Mouse (Mus musculus) midbrain, embryonic 11.5 days (tissue): ENCODE data around the gene Josd1. TPM values are rescaled to one million over a fixed set of nuclear protein-coding genes. Genes with fewer than 3 reads are reported as not detected.

Source experiments
- ATAC-seq: fragments of 200-750 bp; cut with Nextera tagmentation; 2 replicates; pipeline ENCODE4 v1.8.0; 2017; ENCODE audit warnings: moderate TSS enrichment, moderate library complexity; ENCODE audit not compliant: low FRiP score
- DNase-seq: peaks from one replicate; pipeline ENCODE4 v3.0.0; 2015; ENCODE audit warnings: low spot score; ENCODE audit errors: missing footprints
- H3K27ac ChIP-seq: fragments of 300-500 bp; sonication (generic); 2 replicates; pipeline ENCODE4 v1.5.1; 2014; ENCODE audit warnings: low read depth, low read length
- H3K27me3 ChIP-seq: fragments of 300-500 bp; sonication (generic); 2 replicates; pipeline ENCODE4 v1.6.1; 2014; ENCODE audit warnings: mild to moderate bottlenecking, low read length, moderate library complexity, mixed read lengths; ENCODE audit not compliant: control insufficient read depth, insufficient read depth
- H3K36me3 ChIP-seq: fragments of 300-500 bp; sonication (generic); 2 replicates; pipeline ENCODE4 v1.6.1; 2014; ENCODE audit warnings: mild to moderate bottlenecking, low read length, moderate library complexity, mixed read lengths; ENCODE audit not compliant: control insufficient read depth, insufficient read depth
- H3K4me1 ChIP-seq: fragments of 300-500 bp; sonication (generic); 2 replicates; pipeline ENCODE4 v1.6.1; 2014; ENCODE audit warnings: low read length; ENCODE audit not compliant: control insufficient read depth, insufficient read depth
- H3K4me2 ChIP-seq: fragments of 300-500 bp; sonication (generic); 2 replicates; pipeline ENCODE4 v1.6.1; 2014; ENCODE audit warnings: mild to moderate bottlenecking, moderate library complexity
- H3K4me3 ChIP-seq: fragments of 300-500 bp; sonication (generic); 2 replicates; pipeline ENCODE4 v1.5.1; 2014; ENCODE audit warnings: low read depth, low read length
- H3K9ac ChIP-seq: fragments of 300-500 bp; sonication (generic); 2 replicates; pipeline ENCODE4 v1.6.1; 2014; ENCODE audit warnings: low read length
- H3K9me3 ChIP-seq: fragments of 300-500 bp; sonication (generic); 2 replicates; pipeline ENCODE4 v1.6.1; 2016; ENCODE audit warnings: low read length; ENCODE audit not compliant: control insufficient read depth
- WGBS: fragments of 180-500 bp; shearing (Covaris S2); extraction: QIAGEN DNeasy Blood & Tissue Kit; methylation state at CpG from one replicate; pipeline ENCODE4 v1.1.7; 2014; 5-methylcytosine and 5-hydroxymethylcytosine counted together
- polyA plus RNA-seq: library from polyadenylated mRNA; unstranded; fragments of >200 nt; fragmentation: Nextera tagmentation; extraction: Ambion mirVana; gene quantifications from 2 replicates; pipeline ENCODE4 v1.2.1, GENCODE M21; 2014

Josd1 gene
- polyA plus RNA-seq, result 12.9 and 14.0 TPM in 2 replicates

DNA sequence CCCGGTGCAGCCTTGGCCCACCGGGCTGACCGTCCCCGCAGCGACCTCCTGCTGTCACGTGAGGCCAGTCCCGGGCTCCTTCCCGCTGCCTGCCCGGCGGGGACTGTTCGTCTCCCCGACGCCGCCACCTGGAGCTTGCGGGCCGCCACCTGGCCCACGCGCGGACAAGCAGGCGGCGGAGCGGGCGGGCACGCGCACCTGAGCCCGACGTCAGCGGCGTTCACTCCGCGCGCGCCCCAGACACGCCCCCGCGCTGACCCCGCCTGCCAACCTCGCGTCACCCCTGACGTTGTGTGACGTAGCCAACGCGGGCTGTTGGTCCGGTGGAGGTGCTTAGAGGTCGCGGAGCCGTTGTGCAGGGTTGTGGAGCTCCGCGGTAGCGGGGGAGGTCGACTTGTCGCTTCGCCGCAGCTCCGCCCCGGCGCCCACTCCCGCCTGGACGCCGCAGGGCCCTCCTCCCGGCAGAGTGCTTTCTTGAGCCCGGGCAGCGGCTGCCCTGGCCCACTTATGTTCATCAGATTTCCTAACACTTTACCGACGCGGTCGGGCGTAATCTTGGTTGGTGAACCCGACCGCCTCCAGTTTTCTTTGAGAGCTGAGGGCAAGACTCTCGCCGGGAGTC is at the start of gene Josd1:
Josd1 (minus strand) TSS at position 274 of the 622 bp plus-strand sequence.
- Histone ChIP-seq H3K4me3 (peak within 1 kb of the TSS; percentile 79), H3K27ac (peak within 1 kb of the TSS; percentile 85), H3K4me1 (peaks cover 40% of the 10 kb centered on the region), H3K9ac (peak within 1 kb of the TSS; percentile 84), H3K4me2 (peak within 1 kb of the TSS; percentile 66), H3K36me3 (no peaks in the 10 kb centered on the region), H3K27me3 (no peaks in the 10 kb centered on the region), H3K9me3 (no peaks in the 10 kb centered on the region)
- DNase-seq (peak; percentile 100), ATAC-seq (peak; percentile 61)
- under 1% methylated on average over 63 of the region's 72 CpGs for WGBS

DNA sequence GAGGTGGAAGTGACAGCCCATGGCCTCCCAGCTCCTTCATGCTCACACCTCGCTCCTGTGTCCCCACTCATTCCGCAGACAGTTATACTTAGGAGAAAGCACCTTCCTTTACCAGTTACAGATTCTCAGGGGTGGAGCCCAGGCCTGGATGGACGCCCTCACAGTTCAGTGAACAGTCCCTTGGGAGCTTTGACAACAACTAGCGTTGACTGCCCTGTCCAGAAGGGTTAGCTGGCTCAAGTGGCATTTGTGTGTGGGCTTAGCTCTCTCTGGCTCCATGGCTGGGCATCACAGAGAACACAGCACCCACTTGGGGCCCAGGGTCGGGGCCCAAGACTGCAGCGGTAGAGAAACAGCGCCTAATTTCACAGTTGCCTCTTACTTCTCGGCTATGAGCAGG is 46.6 kb upstream of the Josd1 start:
- H3K9me3 ChIP-seq, result no peaks in the 10 kb centered on the region
- H3K36me3 ChIP-seq, result peaks cover 10% of the 10 kb centered on the region
- no peak overlapping the region for H3K4me3 ChIP-seq
- ATAC-seq, result no peak
- no peak overlapping the region for H3K4me2 ChIP-seq
- H3K9ac ChIP-seq, result no peak overlapping the region
- no peak overlapping the region for H3K27ac ChIP-seq
- H3K4me1 ChIP-seq, result no peaks in the 10 kb centered on the region
- WGBS, result 87% methylated on average over 8 of the region's 8 CpGs
- H3K27me3 ChIP-seq, result no peaks in the 10 kb centered on the region
- DNase-seq, result no peak

DNA sequence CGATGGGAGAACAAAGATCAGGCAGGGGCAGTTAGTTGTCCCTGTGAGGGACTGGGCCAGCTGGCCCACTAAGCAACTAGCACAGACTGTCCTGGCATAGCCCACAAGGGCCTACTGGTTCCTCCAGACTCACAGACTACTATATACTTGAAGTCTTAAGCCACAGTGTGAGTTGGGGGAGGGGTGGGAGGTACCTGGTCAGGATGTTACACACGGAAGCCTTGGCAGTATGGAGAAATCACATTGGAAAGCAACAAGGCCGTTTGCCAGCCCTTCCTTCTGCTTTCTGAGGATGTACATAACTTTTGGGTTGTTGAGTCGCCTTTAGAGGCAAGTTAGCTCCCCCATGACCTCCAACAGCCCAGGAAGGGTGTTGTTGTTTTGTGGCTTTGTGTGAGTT is 45.9 kb upstream of the Josd1 start:
- Histone ChIP-seq H3K4me2 (no peak overlapping the region), H3K4me3 (no peak overlapping the region), H3K9me3 (no peaks in the 10 kb centered on the region), H3K9ac (no peak overlapping the region), H3K36me3 (peaks cover 7% of the 10 kb centered on the region), H3K27ac (no peak overlapping the region), H3K27me3 (no peaks in the 10 kb centered on the region), H3K4me1 (no peaks in the 10 kb centered on the region)
- DNase-seq, result no peak
- ATAC-seq, result no peak
- whole genome bisulfite sequencing, result 80% methylated on average over 4 of the region's 4 CpGs

DNA sequence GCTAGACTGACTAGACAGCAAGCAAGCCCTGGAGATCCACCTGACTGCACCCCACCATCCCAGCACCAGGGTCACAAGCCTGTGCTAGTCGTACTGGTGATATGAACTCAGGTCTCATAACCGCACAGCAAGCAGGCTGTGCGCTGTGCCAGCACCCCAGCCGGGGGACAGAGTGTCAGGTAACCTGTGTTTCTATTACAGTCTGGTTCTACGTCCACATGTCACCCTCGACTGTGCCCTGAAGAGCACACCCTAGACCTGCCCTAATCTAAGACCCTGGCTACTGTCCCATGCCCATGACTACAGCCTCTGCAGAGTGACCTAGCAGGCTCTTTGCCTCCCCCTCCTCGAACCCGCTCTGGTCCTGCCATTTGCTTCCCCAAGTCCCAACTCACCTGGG is 45.5 kb upstream of the Josd1 start:
- Histone ChIP-seq H3K9ac (no peak overlapping the region), H3K27ac (no peak overlapping the region), H3K36me3 (peaks cover 5% of the 10 kb centered on the region; the same call in 1 of the 2 replicates), H3K4me1 (no peaks in the 10 kb centered on the region), H3K27me3 (no peaks in the 10 kb centered on the region), H3K9me3 (no peaks in the 10 kb centered on the region), H3K4me2 (no peak overlapping the region), H3K4me3 (no peak overlapping the region)
- DNase-seq (no peak), ATAC-seq (no peak)
- WGBS, result 98% methylated on average over 8 of the region's 8 CpGs

DNA sequence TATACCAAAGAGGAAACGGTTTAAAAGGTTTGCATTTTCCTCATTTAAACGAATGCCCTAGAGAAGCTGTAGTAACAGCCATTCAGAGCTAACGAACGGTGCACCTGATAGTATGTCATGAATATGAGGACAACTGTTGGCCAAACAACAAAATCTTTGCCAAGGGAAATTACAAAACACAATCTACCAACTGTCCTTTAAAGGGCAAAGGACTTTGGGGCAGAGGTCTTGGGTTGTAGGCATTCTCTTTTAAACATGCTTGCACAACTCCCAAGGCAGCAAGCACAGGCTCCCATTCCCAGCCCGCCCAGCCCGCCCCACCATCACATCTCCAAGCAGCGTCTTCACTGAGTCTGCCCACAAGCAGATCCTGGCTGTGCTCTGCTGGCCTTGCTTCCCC is 43.8 kb upstream of the Josd1 start:
- DNase-seq, result no peak
- Histone ChIP-seq H3K27ac (no peak overlapping the region), H3K9ac (no peak overlapping the region), H3K9me3 (no peaks in the 10 kb centered on the region), H3K4me3 (no peak overlapping the region), H3K36me3 (peaks cover 3% of the 10 kb centered on the region; the same call in 1 of the 2 replicates), H3K27me3 (no peaks in the 10 kb centered on the region), H3K4me2 (no peak overlapping the region), H3K4me1 (no peaks in the 10 kb centered on the region)
- WGBS, result 84% methylated on average over 7 of the region's 7 CpGs
- no peak for ATAC-seq

DNA sequence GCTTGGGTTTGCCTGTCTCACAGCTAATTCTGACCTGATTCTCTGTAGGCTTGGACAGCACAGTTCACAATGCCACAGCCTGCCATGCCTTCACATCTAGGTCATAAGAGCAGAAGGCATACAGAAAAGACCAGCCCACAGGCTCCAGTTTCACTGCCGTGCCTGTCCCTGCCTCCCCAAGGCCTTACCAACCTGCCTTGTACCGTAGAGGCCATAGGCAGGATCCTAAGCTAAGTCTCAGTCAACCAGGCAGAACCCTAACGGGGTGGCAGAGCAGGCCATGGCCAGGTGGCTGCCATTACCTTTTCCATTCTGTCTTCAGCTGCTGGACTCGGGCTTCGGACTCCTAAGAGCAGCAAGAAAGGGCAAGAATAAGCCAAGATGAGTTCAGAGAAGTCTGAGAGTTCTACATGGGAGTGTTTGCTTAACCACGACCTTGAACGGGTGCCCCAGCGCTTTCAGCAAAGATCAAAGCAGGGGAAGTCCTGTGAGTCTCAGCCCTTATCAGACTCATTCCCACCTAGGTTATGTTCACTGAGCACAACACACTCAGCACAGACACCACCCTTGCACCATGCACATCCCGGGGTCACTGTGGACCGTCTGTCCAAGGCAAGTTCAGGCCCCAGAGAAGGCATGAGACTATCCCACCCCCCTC is 41.1 kb upstream of the Josd1 start:
- no peaks in the 10 kb centered on the region for H3K9me3 ChIP-seq
- no peaks in the 10 kb centered on the region for H3K4me1 ChIP-seq
- no peak overlapping the region for H3K4me2 ChIP-seq
- H3K9ac ChIP-seq, result no peak overlapping the region
- no peak overlapping the region for H3K27ac ChIP-seq
- 86% methylated on average over 10 of the region's 10 CpGs for WGBS
- 0 out of 2 replicates have a peak, but pooled peaks cover 4% of the 10 kb centered on the region for H3K36me3 ChIP-seq
- H3K4me3 ChIP-seq, result no peak overlapping the region
- no peaks in the 10 kb centered on the region for H3K27me3 ChIP-seq
- no peak for ATAC-seq
- no peak for DNase-seq

DNA sequence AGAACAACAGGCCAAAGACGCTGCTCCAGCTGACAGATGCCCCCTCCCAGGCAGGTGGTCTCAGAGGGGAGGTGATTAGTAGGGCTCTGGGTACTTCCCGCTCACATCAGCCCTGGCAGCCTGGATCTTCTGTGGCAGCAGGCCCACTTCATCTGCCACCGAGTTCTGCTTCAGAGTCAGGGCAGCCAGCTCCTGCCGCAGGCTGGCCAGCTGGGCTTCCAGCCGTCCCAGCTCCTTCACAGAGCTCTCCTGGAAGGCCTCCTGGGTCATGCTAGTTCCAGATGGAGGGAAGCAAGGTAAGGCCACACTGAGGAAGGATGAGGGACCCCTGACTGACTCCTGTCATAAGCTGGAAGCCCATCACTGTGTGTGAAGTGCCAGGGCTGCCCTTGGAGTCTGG is 40.6 kb upstream of the Josd1 start:
- Histone ChIP-seq H3K4me3 (no peak overlapping the region), H3K27me3 (no peaks in the 10 kb centered on the region), H3K9me3 (no peaks in the 10 kb centered on the region), H3K4me1 (no peaks in the 10 kb centered on the region), H3K4me2 (no peak overlapping the region), H3K36me3 (0 out of 2 replicates have a peak, but pooled peaks cover 4% of the 10 kb centered on the region), H3K9ac (no peak overlapping the region), H3K27ac (no peak overlapping the region)
- ATAC-seq (no peak), DNase-seq (no peak)
- 55% methylated on average over 5 of the region's 5 CpGs for WGBS

DNA sequence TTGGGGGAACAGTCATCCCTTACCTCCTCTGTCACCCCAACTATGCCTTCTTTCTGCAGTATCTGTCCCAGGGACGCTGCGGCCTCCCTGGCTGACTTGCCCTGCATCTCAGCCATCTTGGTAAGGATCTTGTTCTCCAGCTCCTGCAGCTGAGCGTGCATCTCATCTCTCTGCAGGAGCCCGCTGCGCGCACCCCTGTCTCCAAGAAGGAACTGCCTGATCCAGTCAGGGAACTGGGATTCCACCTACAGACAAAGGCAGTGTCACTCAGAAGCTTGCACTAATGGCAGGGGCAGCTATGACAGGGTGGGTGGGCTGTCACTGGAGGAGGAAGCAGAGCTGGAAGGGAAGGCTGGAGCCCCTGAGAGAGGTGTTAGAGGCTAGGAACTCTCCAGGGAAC is 40.1 kb upstream of the Josd1 start:
- ATAC-seq (no peak), DNase-seq (no peak)
- no peak overlapping the region for H3K4me3 ChIP-seq
- H3K27ac ChIP-seq, result no peak overlapping the region
- H3K36me3 ChIP-seq, result 0 out of 2 replicates have a peak, but pooled peaks cover 4% of the 10 kb centered on the region
- no peaks in the 10 kb centered on the region for H3K27me3 ChIP-seq
- H3K4me2 ChIP-seq, result no peak overlapping the region
- H3K9ac ChIP-seq, result no peak overlapping the region
- H3K9me3 ChIP-seq, result no peaks in the 10 kb centered on the region
- 77% methylated on average over 6 of the region's 6 CpGs for WGBS
- H3K4me1 ChIP-seq, result no peaks in the 10 kb centered on the region

DNA sequence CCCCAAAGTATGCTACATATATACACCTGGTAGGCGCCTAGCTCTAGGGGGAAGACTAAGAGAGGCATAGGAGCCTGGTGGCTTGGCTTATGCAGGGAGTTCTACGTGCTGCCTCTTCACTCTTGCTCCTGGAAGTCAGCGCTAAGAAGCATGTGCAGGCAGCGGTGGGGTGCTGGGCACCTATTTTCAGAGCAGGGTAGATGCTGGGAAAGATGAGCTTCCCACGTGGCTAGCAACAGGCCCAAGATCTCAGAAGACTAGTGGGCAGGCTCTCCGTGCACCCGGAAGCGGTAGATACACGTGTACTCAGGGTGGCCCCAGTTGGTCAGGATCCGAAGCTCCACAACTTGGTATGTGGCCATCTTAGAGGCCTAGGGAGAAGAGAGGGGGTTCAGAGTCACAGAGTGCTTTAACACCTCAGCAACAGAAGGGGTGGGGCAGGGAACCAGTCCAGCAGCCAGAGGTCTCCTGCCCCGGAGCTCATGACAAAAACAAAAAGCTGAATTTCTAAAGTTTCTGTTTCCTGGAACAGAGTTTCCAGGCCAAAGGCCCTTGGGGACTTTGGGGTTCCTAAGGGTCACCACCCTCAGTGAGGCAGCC is 37.6 kb upstream of the Josd1 start:
- no peak overlapping the region for H3K9ac ChIP-seq
- H3K27ac ChIP-seq, result no peak overlapping the region
- H3K9me3 ChIP-seq, result no peaks in the 10 kb centered on the region
- H3K36me3 ChIP-seq, result 0 out of 2 replicates have a peak, but pooled peaks cover 7% of the 10 kb centered on the region
- H3K27me3 ChIP-seq, result no peaks in the 10 kb centered on the region
- 89% methylated on average over 11 of the region's 11 CpGs for WGBS
- H3K4me1 ChIP-seq, result no peaks in the 10 kb centered on the region
- ATAC-seq (no peak), DNase-seq (no peak)
- H3K4me2 ChIP-seq, result no peak overlapping the region
- H3K4me3 ChIP-seq, result no peak overlapping the region
